Mouse (Mus musculus): ENCODE data around the gene Pde4a.

- TF ChIP-seq POLR2A (IDR thresholded peaks at IDR 0.05; ENCODE audit: insufficient read depth, low read depth, low read length) (no peak), CTCF (IDR thresholded peaks at IDR 0.05) (no peak; the same call in 1 of the 2 replicates)
These were observed 3.6 kb downstream of the Pde4a start for GRCm38 (mm10) chr9:21169157-21169556.
